8 mouse cellular contexts compared by ENCODE assay signal in genomic region chr4:133626221-133626620, GRCm38 (mm10). TPM values are rescaled to one million over a fixed set of nuclear protein-coding genes. Genes with fewer than 3 reads are reported as not detected.
DNase-seq lines count a peak whose midpoint lies in the region; ATAC-seq lines count a peak whose summit lies in the region.

No protein-coding gene starts in this region.

- H3K4me3 ChIP-seq in heart, embryonic 15.5 days, result no peak overlapping the region
- H3K4me3 ChIP-seq in lung, embryonic 16.5 days (ENCODE audit: low read length), result no peak overlapping the region
- no peak overlapping the region for H3K4me3 ChIP-seq in liver, embryonic 11.5 days (ENCODE audit: low read depth, low read length)

- DNase-seq in heart, postnatal 10 days, result no peak
- DNase-seq in lung, postnatal 36 days, result no peak
- DNase-seq in ZHBTc4 (ENCODE audit: low read depth, low spot score), result peak; percentile 57
- DNase-seq in liver, embryonic 11.5 days (ENCODE audit: low spot score), result no peak
- DNase-seq in left cerebral cortex, postnatal 14 days (ENCODE audit: low spot score in 2 of 2), result no peak
- no peak for DNase-seq in layer of hippocampus, postnatal 25 days (ENCODE audit: extremely low spot score in 1 of 2, low spot score in 1 of 2)

- peaks cover 6% of the 10 kb centered on the region; the same call in 1 of the 2 replicates for H3K36me3 ChIP-seq in heart, embryonic 15.5 days
- H3K36me3 ChIP-seq in lung, embryonic 16.5 days (ENCODE audit: control insufficient read depth, insufficient read depth, low read length), result peaks cover 6% of the 10 kb centered on the region; the same call in 1 of the 2 replicates
- H3K36me3 ChIP-seq in liver, embryonic 11.5 days (ENCODE audit: control insufficient read depth, insufficient read depth, low read length), result peaks cover 4% of the 10 kb centered on the region; the same call in 1 of the 2 replicates

- no peak for ATAC-seq in heart, embryonic 15.5 days (replicated peaks; ENCODE audit: insufficient number of reproducible peaks, insufficient read depth, low FRiP score, low read depth)
- ATAC-seq in lung, embryonic 16.5 days (ENCODE audit: low read depth), result no peak
- no peak; the same call in 1 of the 2 replicates for ATAC-seq in liver, embryonic 11.5 days (replicated peaks; ENCODE audit: low FRiP score)

- WGBS in heart, embryonic 15.5 days, result 56% methylated on average over 5 of the region's 5 CpGs
- 57% methylated on average over 5 of the region's 5 CpGs for WGBS in lung, embryonic 16.5 days
- WGBS in liver, embryonic 11.5 days, result 55% methylated on average over 5 of the region's 5 CpGs

- H3K4me1 ChIP-seq in heart, embryonic 15.5 days (replicated peaks), result peaks cover 11% of the 10 kb centered on the region
- H3K4me1 ChIP-seq in lung, embryonic 16.5 days (replicated peaks; ENCODE audit: control insufficient read depth, insufficient read depth, low read length), result peaks cover 5% of the 10 kb centered on the region
- peaks cover 22% of the 10 kb centered on the region for H3K4me1 ChIP-seq in liver, embryonic 11.5 days (replicated peaks; ENCODE audit: control insufficient read depth, insufficient read depth, low read length)

- no peaks in the 10 kb centered on the region for H3K9me3 ChIP-seq in heart, embryonic 15.5 days (replicated peaks)
- no peaks in the 10 kb centered on the region for H3K9me3 ChIP-seq in lung, embryonic 16.5 days (ENCODE audit: control insufficient read depth, low read length)
- no peaks in the 10 kb centered on the region for H3K9me3 ChIP-seq in liver, embryonic 11.5 days (ENCODE audit: control insufficient read depth, low read length)

- no peak overlapping the region for H3K4me2 ChIP-seq in heart, embryonic 15.5 days
- H3K4me2 ChIP-seq in lung, embryonic 16.5 days (ENCODE audit: low read depth, low read length), result no peak overlapping the region
- no peak overlapping the region for H3K4me2 ChIP-seq in liver, embryonic 11.5 days

- H3K9ac ChIP-seq in heart, embryonic 15.5 days, result no peak overlapping the region
- H3K9ac ChIP-seq in lung, embryonic 16.5 days (ENCODE audit: low read length), result peak overlapping the region; percentile 46; the same call in 1 of the 2 replicates
- H3K9ac ChIP-seq in liver, embryonic 11.5 days (ENCODE audit: low read depth, low read length), result no peak overlapping the region

- intact Hi-C loops in heart, postnatal 10 days (cut with DNase I), result no loop called here
- intact Hi-C loops in left cerebral cortex, postnatal 14 days (cut with DNase I), result no loop called here

- no peaks in the 10 kb centered on the region for H3K27me3 ChIP-seq in heart, embryonic 15.5 days
- no peaks in the 10 kb centered on the region for H3K27me3 ChIP-seq in lung, embryonic 16.5 days (ENCODE audit: control insufficient read depth, insufficient read depth, low read depth, low read length)
- no peaks in the 10 kb centered on the region for H3K27me3 ChIP-seq in liver, embryonic 11.5 days (replicated peaks; ENCODE audit: control insufficient read depth, insufficient read depth, low read length)

- peak overlapping the region; percentile 64 for H3K27ac ChIP-seq in heart, embryonic 15.5 days
- H3K27ac ChIP-seq in lung, embryonic 16.5 days (ENCODE audit: low read length), result peak overlapping the region; percentile 82
- H3K27ac ChIP-seq in liver, embryonic 11.5 days (ENCODE audit: low read depth, low read length), result peak overlapping the region; percentile 23; the same call in 1 of the 2 replicates

RNA-seq across cellular contexts. Expression of gene Zdhhc18, which starts 23.7 kb away (rescaled TPM):
- 4.6 and 9.4 TPM in 2 replicates for polyA plus RNA-seq in heart, embryonic 15.5 days (2015; fragmentation: Nextera tagmentation; extraction: Ambion mirVana)
- 10 to 100 TPM; 21.9 to 25.0 TPM for total RNA-seq in heart, postnatal 10 days (2021)
- polyA plus RNA-seq in lung, embryonic 16.5 days (2015; fragmentation: Nextera tagmentation; extraction: Ambion mirVana), result 3.1 and 3.3 TPM in 2 replicates
- 2.1 and 3.1 TPM in 2 replicates for polyA plus RNA-seq in liver, embryonic 11.5 days (2014; fragmentation: Nextera tagmentation; extraction: Ambion mirVana)
- total RNA-seq in left cerebral cortex, postnatal 14 days (2021), result 10 to 100 TPM; 29.3 to 32.9 TPM
- 10 to 100 TPM; 33.6 to 39.8 TPM for total RNA-seq in layer of hippocampus, postnatal 25 days (2021)

RNA-seq across cellular contexts. Expression of gene Sfn, which starts 24.3 kb away (rescaled TPM):
- 3.0 and 25.1 TPM in 2 replicates for polyA plus RNA-seq in heart, embryonic 15.5 days (2015; fragmentation: Nextera tagmentation; extraction: Ambion mirVana)
- total RNA-seq in heart, postnatal 10 days (2021), result 1 to 10 TPM; 1.3 to 1.9 TPM
- 21.6 and 29.3 TPM in 2 replicates for polyA plus RNA-seq in lung, embryonic 16.5 days (2015; fragmentation: Nextera tagmentation; extraction: Ambion mirVana)
- polyA plus RNA-seq in liver, embryonic 11.5 days (2014; fragmentation: Nextera tagmentation; extraction: Ambion mirVana), result 1.7 and 3.5 TPM in 2 replicates
- 1 to 10 TPM; 1.0 to 1.4 TPM for total RNA-seq in left cerebral cortex, postnatal 14 days (2021)
- total RNA-seq in layer of hippocampus, postnatal 25 days (2021), result 1 to 10 TPM; 1.5 to 1.9 TPM

RNA-seq across cellular contexts. Expression of gene Gpn2, which starts 42.1 kb away (rescaled TPM):
- polyA plus RNA-seq in heart, embryonic 15.5 days (2015; fragmentation: Nextera tagmentation; extraction: Ambion mirVana), result 10.4 and 11.8 TPM in 2 replicates
- total RNA-seq in heart, postnatal 10 days (2021), result 1 to 10 TPM; 9.0 to 9.8 TPM
- polyA plus RNA-seq in lung, embryonic 16.5 days (2015; fragmentation: Nextera tagmentation; extraction: Ambion mirVana), result 17.1 and 18.9 TPM in 2 replicates
- 23.4 and 24.8 TPM in 2 replicates for polyA plus RNA-seq in liver, embryonic 11.5 days (2014; fragmentation: Nextera tagmentation; extraction: Ambion mirVana)
- 10 to 100 TPM in 1 of 2 experiments, 1 to 10 TPM in 1; 9.5 to 10.6 TPM for total RNA-seq in left cerebral cortex, postnatal 14 days (2021)
- total RNA-seq in layer of hippocampus, postnatal 25 days (2021), result 10 to 100 TPM; 10.0 to 10.2 TPM

RNA-seq across cellular contexts. Expression of gene Pigv, which starts 46.2 kb away (rescaled TPM):
- 11.8 and 14.6 TPM in 2 replicates for polyA plus RNA-seq in heart, embryonic 15.5 days (2015; fragmentation: Nextera tagmentation; extraction: Ambion mirVana)
- 10 to 100 TPM in 1 of 2 experiments, 1 to 10 TPM in 1; 8.6 to 11.2 TPM for total RNA-seq in heart, postnatal 10 days (2021)
- 20.1 and 20.7 TPM in 2 replicates for polyA plus RNA-seq in lung, embryonic 16.5 days (2015; fragmentation: Nextera tagmentation; extraction: Ambion mirVana)
- polyA plus RNA-seq in liver, embryonic 11.5 days (2014; fragmentation: Nextera tagmentation; extraction: Ambion mirVana), result 10.7 and 15.0 TPM in 2 replicates
- 1 to 10 TPM; 6.2 TPM for total RNA-seq in left cerebral cortex, postnatal 14 days (2021)
- 1 to 10 TPM; 7.9 to 9.6 TPM for total RNA-seq in layer of hippocampus, postnatal 25 days (2021)

RNA-seq across cellular contexts. Expression of gene Gpatch3, which starts 51.7 kb away (rescaled TPM):
- 3.8 and 4.8 TPM in 2 replicates for polyA plus RNA-seq in heart, embryonic 15.5 days (2015; fragmentation: Nextera tagmentation; extraction: Ambion mirVana)
- total RNA-seq in heart, postnatal 10 days (2021), result 1 to 10 TPM; 5.1 to 8.3 TPM
- 5.6 and 6.5 TPM in 2 replicates for polyA plus RNA-seq in lung, embryonic 16.5 days (2015; fragmentation: Nextera tagmentation; extraction: Ambion mirVana)
- polyA plus RNA-seq in liver, embryonic 11.5 days (2014; fragmentation: Nextera tagmentation; extraction: Ambion mirVana), result 8.7 and 10.0 TPM in 2 replicates
- 1 to 10 TPM; 9.2 to 9.6 TPM for total RNA-seq in left cerebral cortex, postnatal 14 days (2021)
- total RNA-seq in layer of hippocampus, postnatal 25 days (2021), result 1 to 10 TPM; 8.2 to 9.5 TPM

Comparison
In these comparisons a context has a peak if more than half of its experiments do, and no peak if none do; other contexts are left out.
1. H3K27ac ChIP-seq: peak in every context shown above with its lines; median percentile 82 in lung, embryonic 16.5 days; 64 in heart, embryonic 15.5 days; 23 in liver, embryonic 11.5 days.